Mouse (Mus musculus) CH12.LX (cell line): ENCODE measurements around the gene Col27a1.

Experiments used
- CHD1 ChIP-seq: IDR thresholded peaks from 2 replicates; pipeline ENCODE4 v1.6.1; 2012; ENCODE audit warnings: low read depth, low read length, improper control_type of control experiment, inconsistent platforms
- CTCF ChIP-seq, 2 experiments: IDR thresholded peaks in 1 of 2; conservative IDR thresholded peaks in 1 of 2; 2 replicates each; pipeline ENCODE4 v1.5.1; 2011 to 2012; ENCODE audit warnings: low read depth in 2 of 2, low read length in 2 of 2, improper control_type of control experiment in 1 of 2, inconsistent platforms in 1 of 2, mild to moderate bottlenecking in 1 of 2, moderate library complexity in 1 of 2
- ETS1 ChIP-seq: conservative IDR thresholded peaks from 2 replicates; pipeline ENCODE4 v1.6.1; 2012; ENCODE audit warnings: low read depth, mild to moderate bottlenecking, inconsistent platforms, low read length, improper control_type of control experiment, moderate library complexity
- JUND ChIP-seq: conservative IDR thresholded peaks from 2 replicates; pipeline ENCODE4 v1.6.1; 2011; ENCODE audit warnings: low read depth, low read length, improper control_type of control experiment
- MAFK ChIP-seq: IDR thresholded peaks from 2 replicates; pipeline ENCODE4 v1.6.1; 2011; ENCODE audit warnings: low read length, improper control_type of control experiment; ENCODE audit not compliant: insufficient replicate concordance
- MAZ ChIP-seq: IDR thresholded peaks from 2 replicates; pipeline ENCODE4 v1.6.1; 2012; ENCODE audit warnings: low read depth, mild to moderate bottlenecking, inconsistent platforms, low read length, improper control_type of control experiment, moderate library complexity
- POLR2A ChIP-seq: IDR thresholded peaks from 2 replicates; pipeline ENCODE4 v1.6.1; 2011; ENCODE audit warnings: low read depth, mild to moderate bottlenecking, improper control_type of control experiment, low read length
- POLR2AphosphoS2 ChIP-seq: IDR thresholded peaks from 2 replicates; pipeline ENCODE4 v1.6.1; 2011; ENCODE audit warnings: low read depth, low read length, improper control_type of control experiment
- RAD21 ChIP-seq: IDR thresholded peaks from 2 replicates; pipeline ENCODE4 v1.6.1; 2011; ENCODE audit warnings: low read depth, mild to moderate bottlenecking, low read length, improper control_type of control experiment, moderate library complexity
- SIN3A ChIP-seq: IDR thresholded peaks from 2 replicates; pipeline ENCODE4 v1.6.1; 2012; ENCODE audit warnings: low read length, improper control_type of control experiment, inconsistent platforms
- SMC3 ChIP-seq: IDR thresholded peaks from 2 replicates; pipeline ENCODE4 v1.6.1; 2011; ENCODE audit warnings: low read depth, low read length, improper control_type of control experiment
- UBTF ChIP-seq: IDR thresholded peaks from 2 replicates; pipeline ENCODE4 v1.6.1; 2012; ENCODE audit warnings: low read depth, mild to moderate bottlenecking, inconsistent platforms, low read length, improper control_type of control experiment, moderate library complexity
- USF1 ChIP-seq: IDR thresholded peaks from 2 replicates; pipeline ENCODE4 v1.6.1; 2014; ENCODE audit warnings: low read depth, mild to moderate bottlenecking, inconsistent platforms, low read length, improper control_type of control experiment
- USF2 ChIP-seq: conservative IDR thresholded peaks from 2 replicates; pipeline ENCODE4 v1.6.1; 2011; ENCODE audit warnings: low read depth, low read length, improper control_type of control experiment

DNA sequence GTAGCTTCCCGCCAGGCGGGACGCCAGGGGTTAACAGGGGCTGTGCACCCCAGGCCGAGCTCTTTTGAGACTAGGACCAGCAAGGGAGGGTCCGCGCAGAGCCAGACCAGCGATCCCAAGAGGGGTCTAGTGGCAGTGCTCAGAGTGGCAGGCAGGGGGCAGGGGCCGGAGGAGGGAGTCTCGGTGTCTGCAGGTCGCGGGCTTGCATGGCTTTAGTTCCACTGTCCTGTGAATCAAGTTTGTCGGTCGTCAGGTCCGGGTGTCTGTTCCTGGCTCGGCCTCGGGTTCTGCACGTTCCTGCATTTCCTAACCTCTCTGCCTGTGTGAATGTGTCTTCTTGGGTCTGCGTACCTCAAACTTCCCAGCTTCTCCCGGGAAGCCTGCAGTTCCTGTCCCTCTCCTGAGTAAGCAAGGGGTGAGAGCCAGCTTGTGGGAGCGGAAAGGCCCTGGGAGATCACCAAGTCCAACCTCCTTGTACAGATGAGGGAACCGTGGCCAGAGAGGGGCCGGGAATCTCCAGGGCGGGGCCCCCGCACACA, 2.3 kb downstream of the Col27a1 start:
- TF ChIP-seq ETS1 (no peak), POLR2A (no peak), USF1 (no peak), USF2 (no peak), POLR2AphosphoS2 (no peak), CTCF (conservative IDR thresholded peaks at IDR 0.05 in 1 of 2, IDR thresholded peaks at IDR 0.05 in 1 of 2; ENCODE audit: low read depth in 2 of 2, low read length in 2 of 2) (peak in 1 of 2 experiments; percentile 48; a peak in 2 of 4 replicates), RAD21 (no peak; the same call in 1 of the 2 replicates), CHD1 (no peak), SMC3 (peak; percentile 21; the same call in 1 of the 2 replicates), JUND (no peak), SIN3A (no peak), MAFK (no peak), MAZ (no peak), UBTF (no peak)
